Mouse (Mus musculus) ovary, postnatal 36 days (tissue): ENCODE measurements around the gene Adora3.

ENCODE experiments used
- DNase-seq: peaks from one replicate; pipeline ENCODE4 v3.0.0; 2022; ENCODE audit warnings: low spot score, mixed read lengths

Gene Adora3

DNA sequence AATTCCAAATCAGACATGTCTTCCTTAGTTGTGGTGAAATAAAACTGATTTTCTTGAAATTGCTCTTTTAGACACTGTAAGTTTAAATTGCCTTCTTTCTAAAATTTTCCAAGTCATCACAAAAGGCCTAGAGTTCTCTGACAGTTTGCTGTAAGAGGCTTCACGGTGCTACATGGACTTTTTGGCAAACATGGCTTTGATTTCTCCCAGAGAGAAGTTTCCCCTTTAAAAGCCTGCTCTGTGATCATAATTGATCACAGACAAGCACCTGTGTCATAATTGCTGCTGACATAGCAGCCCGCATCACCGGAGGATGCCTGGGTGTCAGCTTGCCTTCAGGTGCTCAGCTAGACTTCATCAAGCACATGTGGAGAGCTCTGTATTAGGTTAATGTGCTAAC is at the start of gene Adora3, which contains the start of gene Tmigd3:
TSS of gene Adora3 (plus strand) at position 301 of the 400 bp plus-strand sequence.
TSS of gene Tmigd3 (plus strand) at position 346 of the 400 bp plus-strand sequence.
- DNase-seq: no peak

DNA sequence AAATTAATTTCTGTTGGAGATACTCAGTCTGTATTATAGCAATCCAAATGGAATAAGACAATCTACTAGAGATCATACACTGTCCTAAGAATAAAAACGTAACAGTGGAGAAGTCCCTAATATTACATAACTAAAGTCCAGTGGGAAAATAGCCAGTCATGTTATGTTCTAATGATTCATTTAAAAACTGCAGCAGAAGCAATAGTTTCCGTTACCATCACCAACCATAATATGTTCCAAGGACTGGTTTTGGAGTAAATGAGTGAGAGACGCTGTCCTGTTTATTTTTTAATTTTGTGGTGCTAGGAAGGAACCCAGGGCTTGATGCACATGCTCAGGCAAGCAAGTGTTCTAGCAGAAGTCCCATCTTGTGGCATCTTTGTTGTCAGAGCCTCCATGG is 49.2 kb upstream of the Adora3 start:
- no peak for DNase-seq

DNA sequence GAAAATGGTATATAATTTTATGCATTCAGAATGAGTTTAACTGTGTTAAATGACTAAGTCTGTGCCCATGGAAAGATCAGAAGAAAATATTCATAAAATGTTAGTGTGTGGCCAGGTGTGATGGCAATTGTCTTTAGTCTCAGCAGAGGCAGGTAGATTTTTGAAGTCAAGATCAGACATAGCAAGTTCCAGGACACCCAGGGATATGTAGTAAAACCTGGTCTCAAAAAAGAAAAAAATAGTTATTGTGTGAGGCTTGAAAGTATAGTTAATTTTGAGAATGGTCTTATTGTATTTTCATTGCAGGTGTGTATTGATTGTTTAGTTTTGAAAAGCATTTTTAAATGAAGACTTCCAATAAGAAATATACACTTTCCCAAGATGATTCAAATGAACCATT is 47.0 kb upstream of the Adora3 start:
- DNase-seq: no peak

DNA sequence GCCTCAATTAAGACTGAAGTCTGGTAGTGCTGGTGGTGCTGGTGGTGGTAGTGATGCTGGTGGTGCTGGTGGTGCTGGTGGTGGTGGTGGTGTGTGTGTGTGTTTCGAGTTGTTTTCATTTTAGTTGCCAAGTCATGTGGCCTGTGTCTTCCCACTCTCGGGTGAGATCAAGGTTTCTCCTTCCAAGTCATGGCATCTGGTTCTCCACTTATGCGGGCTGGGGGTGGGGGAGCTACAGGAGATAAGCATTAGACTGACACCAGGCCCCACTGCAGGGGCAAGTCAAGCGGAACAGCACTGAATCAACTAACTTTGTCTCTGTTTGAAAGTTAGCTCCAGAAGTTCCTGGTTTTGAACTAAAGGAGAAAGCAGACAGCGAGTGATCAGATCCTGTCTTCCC is 46.6 kb upstream of the Adora3 start:
- no peak for DNase-seq

DNA sequence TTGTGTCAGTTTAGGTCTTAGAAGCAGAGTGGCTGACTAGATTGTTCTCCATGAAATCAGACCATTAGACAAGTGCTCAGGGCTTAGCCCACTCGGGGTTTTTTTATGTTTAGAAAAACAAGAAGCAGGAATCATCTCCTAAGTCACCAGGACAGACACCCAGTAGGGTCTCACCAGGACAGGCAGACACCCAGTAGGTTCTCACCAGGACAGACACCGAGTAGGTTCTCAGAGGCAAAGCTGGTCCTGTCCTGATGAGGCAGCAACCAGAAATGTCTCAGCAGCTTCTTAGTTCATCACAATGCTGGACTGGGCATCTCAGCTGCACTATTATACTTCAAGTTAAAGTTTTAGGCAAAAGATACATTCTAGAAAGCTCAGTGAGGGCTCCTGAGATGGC is 46.0 kb upstream of the Adora3 start:
- DNase-seq: no peak

DNA sequence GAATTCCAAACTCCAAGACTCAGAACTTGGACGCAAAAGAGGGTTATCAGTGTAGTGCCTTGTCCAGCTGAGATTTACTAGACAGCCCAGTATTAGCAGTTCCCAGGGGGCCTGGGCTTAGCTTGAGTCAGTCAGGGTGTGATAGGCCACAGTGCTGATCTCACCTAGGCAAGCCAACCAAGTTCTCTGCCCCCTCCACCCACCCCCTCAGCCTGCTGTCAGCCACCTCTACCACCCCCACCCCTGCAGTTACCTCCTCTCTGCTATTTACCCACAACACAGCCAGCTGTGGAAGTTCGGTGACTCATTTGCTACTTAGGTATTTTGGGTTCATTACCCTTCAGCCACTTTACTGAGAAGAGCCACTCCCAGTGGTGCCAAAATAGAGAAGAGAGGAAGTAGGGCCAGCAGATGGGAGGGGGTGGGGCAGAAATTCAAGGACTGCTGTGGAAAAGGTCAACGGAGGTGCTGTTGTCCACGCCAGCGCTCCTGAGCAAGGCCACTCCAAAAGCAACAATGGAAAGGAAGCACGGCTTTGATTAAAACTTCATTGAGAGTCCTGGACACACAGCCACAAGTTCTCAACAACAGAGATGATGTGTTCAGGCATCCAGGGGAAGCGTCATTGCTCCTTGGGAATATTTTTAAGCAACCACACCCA is 45.0 kb upstream of the Adora3 start:
- peak; percentile 19 for DNase-seq

DNA sequence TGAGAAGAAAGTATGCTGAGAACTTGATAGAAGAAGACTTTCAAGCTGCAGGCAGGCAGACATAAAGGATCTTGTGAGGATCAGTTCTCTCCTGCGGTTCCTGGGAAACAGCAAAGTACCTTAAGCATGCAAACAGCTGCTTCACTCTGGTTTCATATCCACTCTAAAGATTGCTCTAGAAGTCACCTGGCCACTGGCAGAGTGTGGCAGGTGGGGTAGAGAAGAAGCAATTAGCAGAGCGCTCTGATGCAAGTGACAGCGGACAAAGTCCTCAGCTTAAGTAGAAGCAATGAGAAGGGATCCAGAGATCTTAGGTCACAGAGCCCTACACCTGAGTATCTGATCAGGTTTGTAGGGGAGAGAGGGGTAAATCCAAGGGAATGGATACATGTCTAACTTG is 39.1 kb upstream of the Adora3 start:
- no peak for DNase-seq

DNA sequence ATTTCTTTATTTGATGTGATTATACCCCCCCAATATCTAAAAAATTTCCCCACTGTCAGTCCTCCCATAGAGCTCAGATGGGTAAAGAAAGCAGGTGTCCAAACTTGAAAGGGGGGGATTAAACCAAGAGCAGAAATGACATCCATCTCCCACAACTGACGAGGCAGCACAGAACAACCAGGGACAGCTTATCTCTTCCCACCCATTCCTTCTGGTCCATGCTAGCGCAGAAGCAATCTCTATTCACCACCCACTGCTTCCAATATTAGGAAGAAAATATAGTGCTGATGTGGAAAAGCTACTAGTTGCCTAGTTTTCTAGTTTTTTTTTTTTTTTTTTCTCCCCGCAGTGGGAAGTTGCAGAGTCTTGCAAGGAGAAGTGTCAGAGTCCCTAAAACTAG is 34.8 kb upstream of the Adora3 start:
- DNase-seq: no peak

DNA sequence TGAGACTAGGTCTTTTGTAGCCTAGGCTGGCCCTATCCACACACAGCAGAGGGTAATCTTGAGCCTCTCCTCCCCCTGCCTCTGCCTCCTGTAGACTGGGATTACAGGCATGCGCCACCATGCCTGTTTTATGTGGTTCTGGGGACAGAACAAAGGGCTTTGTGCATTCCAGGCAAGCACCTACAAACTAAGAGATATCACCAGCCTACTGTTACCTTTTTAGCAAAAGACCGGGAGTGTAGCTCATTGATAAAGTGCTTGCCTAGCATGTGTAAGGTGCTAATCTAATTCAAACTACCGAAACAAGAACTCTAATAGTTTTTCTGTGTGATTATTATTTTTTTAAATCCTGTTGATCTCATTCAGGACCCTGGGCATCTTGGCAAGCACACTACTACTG is 33.8 kb upstream of the Adora3 start:
- DNase-seq: no peak

DNA sequence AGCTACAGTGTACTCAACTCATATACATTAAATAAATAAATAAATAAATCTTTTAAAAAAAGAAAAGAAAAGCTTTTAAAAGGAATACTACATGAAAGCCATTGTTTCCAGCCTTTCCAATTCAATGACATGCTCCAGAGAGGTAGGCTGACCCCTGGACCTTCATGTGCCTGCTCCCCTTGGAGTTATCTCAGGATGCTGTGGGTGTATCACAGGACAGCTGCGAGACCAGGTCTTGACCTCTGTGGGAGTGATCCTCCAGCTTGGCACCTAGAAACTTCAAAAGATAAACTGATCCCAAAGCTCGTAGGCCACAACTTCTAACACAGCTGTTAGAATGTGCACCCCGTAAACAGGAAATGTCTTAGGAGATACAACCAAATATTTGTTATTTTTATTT is 32.0 kb upstream of the Adora3 start:
- no peak for DNase-seq

DNA sequence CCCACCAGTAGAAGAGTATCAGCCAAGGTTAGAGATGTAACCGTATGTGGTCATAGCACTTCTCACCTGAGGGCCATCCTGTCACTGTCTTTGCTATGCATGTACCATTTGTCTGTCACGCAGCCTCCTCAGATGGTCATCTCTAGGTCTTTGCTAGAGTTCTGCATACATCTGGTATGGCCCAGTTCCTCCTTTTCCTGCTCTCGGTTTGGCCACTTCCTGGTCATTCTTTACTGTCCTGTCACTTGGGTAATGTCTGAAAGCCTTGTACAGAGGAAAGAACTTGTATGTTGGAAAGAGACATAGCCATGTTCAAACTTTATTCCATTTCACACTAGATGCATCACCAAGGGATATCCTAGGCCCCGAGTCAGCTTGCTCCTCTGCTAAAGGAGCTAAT is 30.8 kb upstream of the Adora3 start:
- no peak for DNase-seq

DNA sequence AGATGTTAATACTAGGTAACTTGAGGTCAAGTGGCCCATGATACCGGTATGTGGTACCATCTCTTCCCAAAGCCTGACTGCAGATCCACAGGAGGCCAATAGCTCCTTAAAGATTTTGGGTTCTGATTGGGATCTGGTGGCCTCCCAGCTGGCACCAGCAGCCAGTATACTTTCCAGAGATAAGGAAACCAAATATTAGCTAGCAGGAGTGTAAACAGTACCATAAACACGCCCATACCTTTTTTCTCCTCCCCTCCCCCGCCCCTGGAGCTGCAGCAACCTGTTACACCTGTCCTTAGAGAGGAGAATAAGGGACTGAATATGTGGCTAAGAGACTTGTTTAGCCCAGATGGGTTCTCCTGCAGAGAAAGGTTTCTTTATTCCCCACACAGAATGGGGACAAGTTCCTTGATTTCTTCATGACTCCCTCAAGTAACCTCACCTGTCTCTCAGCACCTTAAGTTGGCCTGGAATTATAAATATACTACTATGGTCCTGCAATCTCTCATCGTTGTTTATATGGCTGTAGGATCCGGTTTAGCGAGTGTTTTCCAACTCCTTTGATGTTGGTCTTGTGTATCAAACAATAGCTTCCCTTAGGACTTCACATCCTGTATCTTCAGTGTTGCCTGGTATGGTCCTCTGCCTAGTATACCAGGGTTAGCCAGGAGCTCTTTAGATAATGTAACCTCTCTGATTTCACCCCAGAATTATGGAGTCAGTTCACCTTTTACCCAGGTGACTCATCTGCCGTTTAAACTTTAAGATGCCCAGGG is 24.2 kb upstream of the Adora3 start:
- DNase-seq: no peak

DNA sequence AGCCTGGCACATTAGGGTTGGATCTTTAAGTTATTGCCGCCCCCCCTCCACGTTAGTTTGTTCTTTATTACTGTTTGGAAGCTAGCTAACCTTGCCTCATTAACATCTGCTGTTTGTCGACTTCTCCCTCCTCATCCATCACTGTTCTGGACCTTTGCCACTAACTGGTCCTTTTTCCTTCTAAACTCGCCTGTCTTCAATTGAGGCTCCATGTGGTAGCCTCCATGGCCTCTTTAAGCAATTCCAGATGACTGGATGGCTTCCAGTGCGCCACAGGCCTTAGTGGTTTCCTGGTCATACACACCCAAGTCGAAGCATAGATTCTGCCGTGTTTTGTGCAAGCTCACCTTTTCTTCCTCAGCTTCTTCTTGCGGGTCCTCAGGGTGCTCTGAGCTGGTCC is 16.9 kb upstream of the Adora3 start:
- no peak for DNase-seq

DNA sequence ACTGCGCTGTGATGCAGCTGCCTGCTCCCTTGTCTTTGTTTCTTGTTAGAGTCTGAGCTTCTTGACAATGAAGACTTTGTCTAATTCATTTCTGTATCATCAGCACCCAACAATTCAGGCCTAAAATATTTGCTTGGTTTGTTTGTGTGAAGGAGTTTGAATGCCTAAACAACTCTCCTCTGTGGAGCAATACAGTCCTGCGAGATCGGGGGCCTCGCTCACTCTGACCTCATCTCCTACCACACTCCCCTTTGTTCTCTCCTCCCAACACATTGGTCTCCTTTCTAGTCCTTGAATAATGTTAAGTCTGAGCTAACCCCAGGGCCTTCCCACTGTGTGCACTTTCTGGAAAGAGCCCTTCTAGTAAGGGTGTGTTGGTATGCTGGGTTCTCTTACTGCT is 15.9 kb upstream of the Adora3 start:
- DNase-seq: no peak

DNA sequence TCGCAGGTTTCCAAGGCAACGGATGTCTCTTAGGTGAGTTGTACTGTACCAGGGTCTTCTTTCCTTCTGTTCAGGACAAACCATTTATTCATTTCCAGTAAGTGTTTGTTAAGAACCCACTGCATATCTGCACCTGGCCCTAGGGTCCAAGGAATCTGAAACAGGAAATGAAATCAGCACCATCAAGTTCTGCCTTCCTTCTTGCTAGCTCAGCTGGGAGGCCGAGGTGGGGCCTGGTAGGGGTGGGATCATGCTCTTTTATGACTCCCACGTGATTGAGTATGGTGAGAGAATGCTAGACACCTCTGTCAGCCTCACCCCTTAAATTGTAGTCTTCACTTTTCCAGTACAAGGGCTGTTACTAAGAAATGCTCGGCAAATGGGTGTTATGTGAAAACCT is 13.1 kb upstream of the Adora3 start:
- no peak for DNase-seq

DNA sequence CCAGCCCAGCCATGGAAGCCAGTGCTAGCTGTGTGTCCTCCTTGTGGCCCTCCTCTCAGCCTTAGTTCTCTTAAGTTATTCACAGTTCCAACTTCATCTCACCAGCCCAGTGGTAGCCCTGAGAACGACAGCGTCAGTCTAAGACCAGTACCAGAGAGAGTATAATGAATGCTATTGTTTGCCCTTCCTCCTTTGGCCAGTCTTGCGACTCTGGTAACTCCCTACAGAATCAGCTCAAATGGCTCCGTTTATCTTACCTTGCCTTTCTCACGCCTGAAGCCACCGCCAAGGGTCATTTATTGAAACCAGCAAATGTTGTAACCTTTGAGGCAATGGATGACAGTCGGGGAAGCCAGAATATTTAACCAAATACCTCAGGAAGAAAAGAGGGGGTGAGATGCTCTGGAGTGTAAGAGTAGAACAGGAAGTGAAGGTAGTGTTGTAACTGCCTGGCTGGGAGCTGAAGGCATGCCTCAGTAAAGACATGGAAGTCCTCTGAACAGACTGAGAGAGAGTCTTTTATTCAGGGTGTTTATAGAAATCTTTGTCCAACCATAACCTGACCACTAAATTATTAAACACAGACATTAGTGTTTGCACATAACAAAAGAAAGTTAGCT is 8.8 kb upstream of the Adora3 start:
- no peak for DNase-seq

DNA sequence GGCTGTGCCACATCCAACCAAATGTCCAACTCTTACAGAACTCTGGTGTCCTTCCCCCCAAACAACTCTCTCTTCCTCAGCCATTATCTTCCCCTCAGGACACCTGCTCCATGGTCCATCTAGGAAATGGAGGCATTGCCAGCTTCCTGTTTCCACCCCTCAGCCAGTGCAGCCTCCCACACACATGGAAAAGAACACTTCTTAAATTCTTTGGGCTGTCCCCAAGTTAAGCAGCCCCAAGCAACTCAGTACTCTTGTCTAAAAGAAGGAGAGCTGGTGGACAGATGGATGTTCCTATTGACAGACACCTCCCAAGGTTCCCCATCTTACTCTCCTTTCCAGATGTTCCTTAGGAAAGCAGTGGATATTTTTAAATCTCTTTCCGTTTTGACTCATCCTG is 6.5 kb upstream of the Adora3 start:
- DNase-seq: no peak

DNA sequence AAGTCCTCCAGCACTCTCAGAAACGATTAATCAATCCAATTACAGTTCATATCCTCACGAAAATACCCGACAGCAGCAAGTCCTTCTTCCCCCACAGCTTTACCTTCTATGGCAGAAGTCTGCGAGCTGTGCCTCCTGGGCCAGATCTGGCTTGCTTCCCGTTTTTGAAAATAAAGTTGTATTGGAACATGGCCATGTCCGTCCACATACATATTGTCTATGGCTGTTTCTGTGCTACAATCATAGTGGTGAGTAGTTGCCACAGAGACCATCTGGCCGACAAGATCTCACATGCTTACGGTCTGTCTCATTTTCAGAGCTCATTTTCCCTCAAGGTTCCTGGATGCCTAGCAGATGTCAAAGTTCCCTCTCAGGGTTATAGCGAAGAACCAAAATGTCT is 5.5 kb upstream of the Adora3 start:
- no peak for DNase-seq

DNA sequence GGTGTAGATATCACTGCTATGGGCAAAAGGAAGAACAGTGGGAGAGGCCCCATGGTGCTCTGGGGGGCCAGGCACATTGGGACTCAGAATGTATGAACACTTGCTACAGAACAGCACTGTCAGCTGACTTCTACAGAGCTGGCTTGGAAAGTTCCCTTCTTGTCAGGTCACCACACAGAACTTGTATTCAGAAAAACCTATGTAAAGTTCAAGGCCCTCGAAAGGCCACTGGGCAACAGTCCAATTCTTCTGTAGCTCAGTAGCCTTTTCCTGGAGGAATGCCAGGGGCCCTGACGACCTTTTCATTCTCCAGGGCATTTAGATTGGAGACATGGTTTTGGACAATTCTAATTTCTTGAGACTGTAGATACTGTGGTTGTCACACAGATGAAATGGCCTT is 2.5 kb upstream of the Adora3 start:
- DNase-seq: no peak

DNA sequence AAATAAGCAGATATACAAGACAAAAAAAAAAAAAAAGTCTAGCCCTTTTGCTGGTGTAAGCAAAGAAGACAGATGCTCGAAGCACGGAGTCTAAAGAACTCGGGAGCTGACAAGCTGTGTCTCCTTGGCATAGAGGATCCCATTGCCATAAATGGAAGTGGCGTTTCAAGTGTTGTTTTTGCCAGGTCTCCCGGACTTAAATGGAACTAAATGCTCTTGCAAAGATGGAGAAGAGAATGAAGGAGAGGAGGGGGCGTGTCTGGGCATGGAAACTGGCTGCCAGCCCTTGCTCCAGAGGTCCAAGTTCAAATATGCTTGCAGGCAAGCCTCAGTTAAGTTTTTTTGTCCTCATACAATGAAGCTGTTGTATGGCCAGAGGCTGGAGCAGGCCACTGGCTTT is 1.4 kb downstream of the Adora3 start:
- peak; percentile 13 for DNase-seq

DNA sequence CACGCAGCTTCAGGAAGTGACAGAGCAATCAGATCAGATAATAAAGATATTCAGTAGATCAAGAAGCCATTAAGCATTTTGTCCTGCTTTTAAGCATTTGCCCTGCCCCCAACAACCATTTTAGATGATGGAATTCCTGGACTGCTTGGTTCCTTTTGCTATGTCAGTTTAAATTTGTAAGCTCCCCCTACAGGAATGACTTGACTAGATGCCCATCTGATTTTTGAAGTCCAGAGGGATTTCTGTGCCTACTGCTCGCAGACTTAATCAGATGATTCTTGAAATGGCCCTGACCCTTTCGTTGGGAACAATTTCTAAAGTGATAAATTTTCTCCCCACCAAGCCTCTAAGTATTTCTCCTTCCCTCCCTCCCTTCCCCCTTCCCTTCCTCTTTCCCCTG is 1.9 kb downstream of the Adora3 start:
- no peak for DNase-seq

DNA sequence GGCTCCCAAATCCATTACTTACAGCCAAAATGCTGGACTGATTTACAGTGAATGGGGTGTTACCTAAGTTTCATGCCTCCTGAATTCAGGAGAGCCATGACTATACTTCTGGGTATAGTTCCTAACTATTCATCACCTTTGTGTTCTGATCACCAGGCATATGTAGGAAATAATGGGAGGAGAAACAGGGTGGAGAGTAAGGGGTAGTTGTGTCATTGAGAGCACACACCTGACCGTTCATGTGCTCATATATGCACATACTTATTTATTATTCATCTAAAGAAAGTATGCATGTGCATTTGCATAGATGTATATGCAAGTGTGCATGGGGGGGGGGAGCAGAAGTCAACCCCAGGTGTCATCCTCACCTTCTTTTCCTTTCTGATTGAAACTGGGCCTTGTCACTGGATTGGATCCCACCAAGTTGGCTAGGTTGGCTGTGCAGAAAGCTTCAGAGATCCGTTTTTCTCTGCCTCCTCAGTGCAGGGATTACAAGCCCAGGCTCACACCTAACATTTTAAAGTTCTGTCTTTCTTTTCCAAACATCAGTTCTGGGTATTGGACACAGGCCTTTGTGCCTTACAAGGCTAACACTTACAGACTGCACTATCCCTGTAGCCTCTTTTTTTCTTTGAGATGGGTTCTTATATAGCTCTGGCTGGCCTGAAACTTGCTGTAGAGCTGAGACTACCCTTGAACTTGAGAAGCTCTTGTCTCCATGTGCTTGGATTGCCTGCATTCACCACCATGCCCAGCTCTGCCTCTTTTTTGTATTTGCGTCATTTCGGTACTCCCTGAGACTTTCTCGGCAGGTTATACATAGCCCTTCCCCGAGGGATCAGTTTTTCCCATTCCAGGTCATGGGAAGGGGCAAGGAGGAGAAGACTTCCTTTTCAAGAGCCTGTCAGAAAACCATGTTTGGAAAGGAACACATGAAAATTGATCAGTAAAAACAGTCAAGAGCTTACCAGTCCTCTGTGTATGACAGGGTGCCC is 3.1 kb downstream of the Adora3 start:
- DNase-seq: no peak
